25 mouse cellular contexts compared by ENCODE assay signal in genomic region chr3:60057809-60058082, GRCm38 (mm10). TPM values are rescaled to one million over a fixed set of nuclear protein-coding genes. Genes with fewer than 3 reads are reported as not detected.
DNase-seq lines count a peak whose midpoint lies in the region; ATAC-seq and TF ChIP-seq lines count a peak whose summit lies in the region.
"Had no signal": no experiment of that assay in that cellular context is flagged by ENCODE, and none has a peak within 500 bp of the region (broad histone marks: within the 10 kb centered on the region; RNA-seq: fewer than 3 reads in every experiment).

No protein-coding gene starts in this region.

- no peaks in the 10 kb centered on the region for H3K27me3 ChIP-seq in intestine, embryonic 14.5 days (replicated peaks; ENCODE audit: control insufficient read depth, insufficient read depth, low read length)
- H3K27me3 ChIP-seq in intestine, embryonic 15.5 days (replicated peaks) = no peaks in the 10 kb centered on the region
- no peaks in the 10 kb centered on the region for H3K27me3 ChIP-seq in intestine, embryonic 16.5 days (replicated peaks; ENCODE audit: control insufficient read depth, insufficient read depth, low read length)
- no peaks in the 10 kb centered on the region for H3K27me3 ChIP-seq in stomach, embryonic 14.5 days (ENCODE audit: control insufficient read depth, insufficient read depth, low read length)
- no peaks in the 10 kb centered on the region for H3K27me3 ChIP-seq in stomach, postnatal 0 days (ENCODE audit: control insufficient read depth, insufficient read depth, low read length)
- H3K27me3 ChIP-seq in forebrain, embryonic 15.5 days = no peaks in the 10 kb centered on the region
- H3K27me3 ChIP-seq: CH12.LX; embryonic facial prominence, embryonic 13.5 days; embryonic facial prominence, embryonic 15.5 days; forebrain, embryonic 12.5 days; Patski had no signal

- no peak overlapping the region for H3K27ac ChIP-seq in intestine, embryonic 14.5 days (ENCODE audit: low read depth)
- no peak overlapping the region for H3K27ac ChIP-seq in intestine, embryonic 15.5 days
- H3K27ac ChIP-seq in intestine, embryonic 16.5 days (ENCODE audit: low read length) = peak overlapping the region; percentile 82
- H3K27ac ChIP-seq in stomach, embryonic 14.5 days (ENCODE audit: low read length) = no peak overlapping the region
- H3K27ac ChIP-seq in stomach, postnatal 0 days (replicated peaks) = no peak overlapping the region
- no peak overlapping the region for H3K27ac ChIP-seq in forebrain, embryonic 15.5 days (replicated peaks)
- H3K27ac ChIP-seq: embryonic facial prominence, embryonic 13.5 days; embryonic facial prominence, embryonic 15.5 days; forebrain, embryonic 10.5 days; forebrain, embryonic 12.5 days had no signal

- DNase-seq in intestine, embryonic 14.5 days (ENCODE audit: low spot score) = no peak
- no peak for DNase-seq in stomach, postnatal 0 days (ENCODE audit: low spot score)
- DNase-seq in cerebellum, adult 8-10 months = no peak
- DNase-seq: adrenal gland, postnatal 14 days; adrenal gland, postnatal 36 days; B cell, adult 2 months; embryo, embryonic 11 days; forebrain, postnatal 0 days had no signal

- 40% methylated on average over 1 of the region's 1 CpGs for WGBS in intestine, embryonic 14.5 days
- WGBS in intestine, embryonic 15.5 days = 29% methylated on average over 1 of the region's 1 CpGs
- 37% methylated on average over 1 of the region's 1 CpGs for WGBS in intestine, embryonic 16.5 days
- 30% methylated on average over 1 of the region's 1 CpGs for WGBS in stomach, embryonic 14.5 days
- WGBS in stomach, postnatal 0 days = 33% methylated on average over 1 of the region's 1 CpGs
- 89% methylated on average over 1 of the region's 1 CpGs for WGBS in forebrain, embryonic 15.5 days

- TF ChIP-seq CTCF in stomach, postnatal 0 days (IDR thresholded peaks at IDR 0.05; ENCODE audit: low read depth) = no peak

- TF ChIP-seq EP300 in stomach, postnatal 0 days (optimal IDR thresholded peaks at IDR 0.05) = no peak

- no peaks in the 10 kb centered on the region for H3K36me3 ChIP-seq in intestine, embryonic 14.5 days (ENCODE audit: control insufficient read depth, insufficient read depth, low read length)
- H3K36me3 ChIP-seq in intestine, embryonic 15.5 days = no peaks in the 10 kb centered on the region
- H3K36me3 ChIP-seq in intestine, embryonic 16.5 days (ENCODE audit: control insufficient read depth, insufficient read depth, low read length) = no peaks in the 10 kb centered on the region
- H3K36me3 ChIP-seq in stomach, embryonic 14.5 days (ENCODE audit: control insufficient read depth, insufficient read depth, low read length) = no peaks in the 10 kb centered on the region
- no peaks in the 10 kb centered on the region for H3K36me3 ChIP-seq in stomach, postnatal 0 days (ENCODE audit: control insufficient read depth, insufficient read depth, low read length)
- no peaks in the 10 kb centered on the region for H3K36me3 ChIP-seq in forebrain, embryonic 15.5 days
- H3K36me3 ChIP-seq: embryonic facial prominence, embryonic 13.5 days; embryonic facial prominence, embryonic 15.5 days; forebrain, embryonic 10.5 days; forebrain, embryonic 12.5 days; G1E had no signal

- peak; percentile 70; the same call in 1 of the 2 replicates for ATAC-seq in intestine, embryonic 14.5 days (replicated peaks; ENCODE audit: low FRiP score, low TSS enrichment, low read depth)
- ATAC-seq in intestine, embryonic 15.5 days = no peak
- ATAC-seq in intestine, embryonic 16.5 days = no peak
- ATAC-seq in stomach, embryonic 14.5 days (ENCODE audit: insufficient number of reproducible peaks, insufficient read depth, low FRiP score, low read depth) = 0 out of 2 replicates have a peak, but pooled peaks have one; percentile 28
- peak; percentile 67; the same call in 1 of the 2 replicates for ATAC-seq in stomach, postnatal 0 days (ENCODE audit: low FRiP score, low TSS enrichment)
- ATAC-seq in forebrain, embryonic 15.5 days (replicated peaks) = no peak
- ATAC-seq: activated CD4-positive, CD25-positive, alpha-beta regulatory T cell, adult 4 months; CD4-positive, CD25-positive, alpha-beta regulatory T cell, adult 4 months; forebrain, embryonic 14.5 days; forebrain, postnatal 0 days; Patski had no signal

- no peaks in the 10 kb centered on the region for H3K9me3 ChIP-seq in intestine, embryonic 14.5 days (ENCODE audit: control insufficient read depth, low read length)
- no peaks in the 10 kb centered on the region for H3K9me3 ChIP-seq in intestine, embryonic 15.5 days
- H3K9me3 ChIP-seq in intestine, embryonic 16.5 days (ENCODE audit: control insufficient read depth, low read length) = no peaks in the 10 kb centered on the region
- no peaks in the 10 kb centered on the region for H3K9me3 ChIP-seq in stomach, embryonic 14.5 days (ENCODE audit: control insufficient read depth, low read depth, low read length)
- H3K9me3 ChIP-seq in stomach, postnatal 0 days (ENCODE audit: control insufficient read depth, low read length) = no peaks in the 10 kb centered on the region
- H3K9me3 ChIP-seq in forebrain, embryonic 15.5 days = no peaks in the 10 kb centered on the region
- H3K9me3 ChIP-seq: embryonic facial prominence, embryonic 13.5 days; embryonic facial prominence, embryonic 15.5 days; forebrain, embryonic 10.5 days; forebrain, embryonic 12.5 days; G1E had no signal

- H3K4me3 ChIP-seq in intestine, embryonic 14.5 days (ENCODE audit: low read depth, low read length) = no peak overlapping the region
- H3K4me3 ChIP-seq in intestine, embryonic 15.5 days (replicated peaks) = no peak overlapping the region
- no peak overlapping the region for H3K4me3 ChIP-seq in intestine, embryonic 16.5 days (ENCODE audit: low read length)
- H3K4me3 ChIP-seq in stomach, embryonic 14.5 days (ENCODE audit: low read depth, low read length) = no peak overlapping the region
- no peak overlapping the region for H3K4me3 ChIP-seq in stomach, postnatal 0 days (ENCODE audit: low read depth, low read length)
- no peak overlapping the region for H3K4me3 ChIP-seq in forebrain, embryonic 15.5 days
- H3K4me3 ChIP-seq: embryonic facial prominence, embryonic 13.5 days; embryonic facial prominence, embryonic 15.5 days; erythroblast, embryonic 14.5 days; forebrain, embryonic 10.5 days; forebrain, embryonic 12.5 days had no signal

- H3K4me1 ChIP-seq in intestine, embryonic 14.5 days (replicated peaks; ENCODE audit: control insufficient read depth, insufficient read depth, low read length) = no peaks in the 10 kb centered on the region
- H3K4me1 ChIP-seq in intestine, embryonic 15.5 days (replicated peaks) = no peaks in the 10 kb centered on the region
- H3K4me1 ChIP-seq in intestine, embryonic 16.5 days (ENCODE audit: control insufficient read depth, insufficient read depth, low read length) = 0 out of 2 replicates have a peak, but pooled peaks cover 3% of the 10 kb centered on the region
- H3K4me1 ChIP-seq in stomach, embryonic 14.5 days (ENCODE audit: control insufficient read depth, insufficient read depth, low read length) = no peaks in the 10 kb centered on the region
- H3K4me1 ChIP-seq in stomach, postnatal 0 days (replicated peaks; ENCODE audit: control insufficient read depth, insufficient read depth) = no peaks in the 10 kb centered on the region
- H3K4me1 ChIP-seq in forebrain, embryonic 15.5 days = no peaks in the 10 kb centered on the region
- H3K4me1 ChIP-seq: embryonic facial prominence, embryonic 13.5 days; forebrain, embryonic 10.5 days; forebrain, embryonic 12.5 days had no signal

- H3K4me2 ChIP-seq in intestine, embryonic 14.5 days (ENCODE audit: low read length) = no peak overlapping the region
- H3K4me2 ChIP-seq in intestine, embryonic 15.5 days (replicated peaks) = no peak overlapping the region
- no peak overlapping the region for H3K4me2 ChIP-seq in intestine, embryonic 16.5 days (ENCODE audit: low read depth, low read length)
- no peak overlapping the region for H3K4me2 ChIP-seq in stomach, embryonic 14.5 days (replicated peaks; ENCODE audit: low read depth, low read length)
- no peak overlapping the region for H3K4me2 ChIP-seq in stomach, postnatal 0 days (replicated peaks; ENCODE audit: low read depth)
- no peak overlapping the region for H3K4me2 ChIP-seq in forebrain, embryonic 15.5 days (replicated peaks)
- H3K4me2 ChIP-seq: embryonic facial prominence, embryonic 13.5 days; embryonic facial prominence, embryonic 15.5 days; forebrain, embryonic 12.5 days had no signal

- H3K9ac ChIP-seq in intestine, embryonic 14.5 days (ENCODE audit: low read length) = no peak overlapping the region
- no peak overlapping the region for H3K9ac ChIP-seq in intestine, embryonic 15.5 days
- no peak overlapping the region for H3K9ac ChIP-seq in intestine, embryonic 16.5 days (ENCODE audit: low read depth, low read length)
- H3K9ac ChIP-seq in stomach, embryonic 14.5 days (replicated peaks; ENCODE audit: low read depth, low read length) = no peak overlapping the region
- no peak overlapping the region for H3K9ac ChIP-seq in stomach, postnatal 0 days (ENCODE audit: low read length)
- no peak overlapping the region for H3K9ac ChIP-seq in forebrain, embryonic 15.5 days (replicated peaks)
- H3K9ac ChIP-seq: embryonic facial prominence, embryonic 13.5 days; embryonic facial prominence, embryonic 15.5 days; forebrain, embryonic 12.5 days; forebrain, postnatal 0 days had no signal

RNA-seq across cellular contexts. Expression of gene Sucnr1, which starts 23.9 kb away (rescaled TPM):
- 0.34 TPM in 1 of 2 replicates, not detected in the other for polyA plus RNA-seq in intestine, embryonic 14.5 days (2014; fragmentation: Nextera tagmentation; extraction: Ambion mirVana)
- polyA plus RNA-seq in intestine, embryonic 15.5 days (2015; fragmentation: Nextera tagmentation; extraction: Ambion mirVana) = 0.58 and 0.64 TPM in 2 replicates
- 0.47 and 0.70 TPM in 2 replicates for polyA plus RNA-seq in intestine, embryonic 16.5 days (2015; fragmentation: Nextera tagmentation; extraction: Ambion mirVana)
- 0.32 TPM in 1 of 2 replicates, not detected in the other for polyA plus RNA-seq in stomach, embryonic 14.5 days (2014; fragmentation: Nextera tagmentation; extraction: Ambion mirVana)
- polyA plus RNA-seq in stomach, postnatal 0 days (2015; fragmentation: Nextera tagmentation; extraction: Ambion mirVana) = 0.06 and 0.21 TPM in 2 replicates
- not detected in 2 replicates for polyA plus RNA-seq in forebrain, embryonic 15.5 days (2015; fragmentation: Nextera tagmentation; extraction: Ambion mirVana)
- polyA plus RNA-seq: activated CD4-positive, CD25-positive, alpha-beta regulatory T cell, adult 4 months; CD4-positive, CD25-positive, alpha-beta regulatory T cell, adult 4 months; embryonic facial prominence, embryonic 11.5 days; erythroblast, embryonic 14.5 days; forebrain, embryonic 10.5 days; forebrain, embryonic 12.5 days; forebrain, embryonic 14.5 days; forebrain, postnatal 0 days; G1E; Patski had no signal

RNA-seq across cellular contexts. Expression of gene Aadac, which starts 32.2 kb away (rescaled TPM):
- polyA plus RNA-seq in intestine, embryonic 14.5 days (2014; fragmentation: Nextera tagmentation; extraction: Ambion mirVana) = 12.8 and 22.1 TPM in 2 replicates
- 152 and 158 TPM in 2 replicates for polyA plus RNA-seq in intestine, embryonic 15.5 days (2015; fragmentation: Nextera tagmentation; extraction: Ambion mirVana)
- polyA plus RNA-seq in intestine, embryonic 16.5 days (2015; fragmentation: Nextera tagmentation; extraction: Ambion mirVana) = 290 and 332 TPM in 2 replicates
- 0.90 TPM in 1 of 2 replicates, not detected in the other for polyA plus RNA-seq in stomach, embryonic 14.5 days (2014; fragmentation: Nextera tagmentation; extraction: Ambion mirVana)
- 1.6 and 2.2 TPM in 2 replicates for polyA plus RNA-seq in stomach, postnatal 0 days (2015; fragmentation: Nextera tagmentation; extraction: Ambion mirVana)
- polyA plus RNA-seq in forebrain, embryonic 15.5 days (2015; fragmentation: Nextera tagmentation; extraction: Ambion mirVana) = 0.23 TPM in 1 of 2 replicates, not detected in the other
- polyA plus RNA-seq: activated CD4-positive, CD25-positive, alpha-beta regulatory T cell, adult 4 months; CD4-positive, CD25-positive, alpha-beta regulatory T cell, adult 4 months; cerebellum, adult 2 months; embryonic facial prominence, embryonic 11.5 days; embryonic facial prominence, embryonic 13.5 days; erythroblast, embryonic 14.5 days; forebrain, embryonic 10.5 days; forebrain, embryonic 12.5 days; forebrain, embryonic 14.5 days; forebrain, postnatal 0 days; G1E; Patski had no signal

RNA-seq across cellular contexts. Expression of gene Aadacl2, which starts 51.2 kb away (rescaled TPM):
- polyA plus RNA-seq in intestine, embryonic 14.5 days (2014; fragmentation: Nextera tagmentation; extraction: Ambion mirVana) = not detected in 2 replicates
- polyA plus RNA-seq in intestine, embryonic 15.5 days (2015; fragmentation: Nextera tagmentation; extraction: Ambion mirVana) = not detected in 2 replicates
- polyA plus RNA-seq in intestine, embryonic 16.5 days (2015; fragmentation: Nextera tagmentation; extraction: Ambion mirVana) = not detected in 2 replicates
- not detected in 2 replicates for polyA plus RNA-seq in stomach, embryonic 14.5 days (2014; fragmentation: Nextera tagmentation; extraction: Ambion mirVana)
- 11.4 TPM in 2 replicates for polyA plus RNA-seq in stomach, postnatal 0 days (2015; fragmentation: Nextera tagmentation; extraction: Ambion mirVana)
- polyA plus RNA-seq in forebrain, embryonic 15.5 days (2015; fragmentation: Nextera tagmentation; extraction: Ambion mirVana) = not detected in 2 replicates
- polyA plus RNA-seq: activated CD4-positive, CD25-positive, alpha-beta regulatory T cell, adult 4 months; CD4-positive, CD25-positive, alpha-beta regulatory T cell, adult 4 months; cerebellum, adult 2 months; embryonic facial prominence, embryonic 11.5 days; erythroblast, embryonic 14.5 days; forebrain, embryonic 10.5 days; forebrain, embryonic 12.5 days; forebrain, embryonic 14.5 days; forebrain, postnatal 0 days; G1E; Patski had no signal

Comparison
In these comparisons a context has a peak if more than half of its experiments do, and no peak if none do; other contexts are left out.
1. ATAC-seq: peak in intestine, embryonic 14.5 days (single experiment), stomach, embryonic 14.5 days (single experiment) and stomach, postnatal 0 days (single experiment); none in intestine, embryonic 15.5 days (single experiment), intestine, embryonic 16.5 days (single experiment) and forebrain, embryonic 15.5 days (single experiment).
2. RNA of gene Aadacl2, which starts 51.2 kb away (polyA plus RNA-seq): 11.4 TPM in stomach, postnatal 0 days; not detected in intestine, embryonic 14.5 days, not detected in intestine, embryonic 15.5 days, not detected in intestine, embryonic 16.5 days, not detected in stomach, embryonic 14.5 days and not detected in forebrain, embryonic 15.5 days; every median in the first group is over 10 times any median in the second.